Mouse (Mus musculus): ENCODE measurements around the gene Nyap2.

The Nyap2 gene

DNA sequence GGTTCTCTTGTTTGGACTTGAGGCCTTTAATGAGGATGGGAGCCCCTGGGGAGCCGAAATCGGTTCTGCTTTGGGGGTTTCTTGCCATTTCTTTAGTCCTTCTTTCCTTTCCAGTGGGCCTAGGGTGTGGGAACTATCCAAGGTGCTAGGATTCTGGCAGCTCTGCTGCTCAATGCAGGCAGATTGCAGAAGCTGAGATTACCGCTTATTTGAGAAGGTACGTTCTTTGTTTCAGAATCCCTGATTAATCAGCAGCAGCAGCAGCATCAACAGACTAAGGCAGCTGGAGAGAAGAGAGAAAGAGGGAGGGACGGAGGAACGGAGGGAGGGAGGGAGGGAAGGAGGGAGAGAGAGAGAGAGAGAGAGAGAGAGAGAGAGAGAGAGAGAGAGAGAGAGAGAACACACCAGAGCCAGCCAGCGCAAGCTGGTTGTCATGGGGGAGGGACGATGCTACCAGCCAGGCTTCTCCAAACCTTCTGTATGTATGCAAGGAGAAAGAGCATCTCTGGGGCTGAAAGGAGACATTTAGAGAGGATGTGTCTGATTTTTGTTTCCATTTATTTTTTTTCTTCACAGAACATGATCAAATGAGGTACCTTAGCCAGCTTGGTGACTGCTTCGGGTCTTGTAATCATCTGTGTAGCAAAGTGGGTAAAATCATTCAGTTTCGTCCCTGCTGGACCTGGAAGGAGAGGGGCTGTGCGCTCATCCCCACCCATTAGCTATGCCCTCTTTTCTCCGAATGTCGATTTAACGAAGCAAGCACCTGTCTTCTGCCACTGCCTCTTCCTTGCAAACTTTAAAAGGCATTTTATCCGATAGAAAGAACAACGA, at the start of gene Nyap2:
Gene Nyap2, plus strand, starts transcription at position 120 of the 834 bp plus-strand sequence.
- no peak for DNase-seq (ENCODE audit: low read depth)

DNA sequence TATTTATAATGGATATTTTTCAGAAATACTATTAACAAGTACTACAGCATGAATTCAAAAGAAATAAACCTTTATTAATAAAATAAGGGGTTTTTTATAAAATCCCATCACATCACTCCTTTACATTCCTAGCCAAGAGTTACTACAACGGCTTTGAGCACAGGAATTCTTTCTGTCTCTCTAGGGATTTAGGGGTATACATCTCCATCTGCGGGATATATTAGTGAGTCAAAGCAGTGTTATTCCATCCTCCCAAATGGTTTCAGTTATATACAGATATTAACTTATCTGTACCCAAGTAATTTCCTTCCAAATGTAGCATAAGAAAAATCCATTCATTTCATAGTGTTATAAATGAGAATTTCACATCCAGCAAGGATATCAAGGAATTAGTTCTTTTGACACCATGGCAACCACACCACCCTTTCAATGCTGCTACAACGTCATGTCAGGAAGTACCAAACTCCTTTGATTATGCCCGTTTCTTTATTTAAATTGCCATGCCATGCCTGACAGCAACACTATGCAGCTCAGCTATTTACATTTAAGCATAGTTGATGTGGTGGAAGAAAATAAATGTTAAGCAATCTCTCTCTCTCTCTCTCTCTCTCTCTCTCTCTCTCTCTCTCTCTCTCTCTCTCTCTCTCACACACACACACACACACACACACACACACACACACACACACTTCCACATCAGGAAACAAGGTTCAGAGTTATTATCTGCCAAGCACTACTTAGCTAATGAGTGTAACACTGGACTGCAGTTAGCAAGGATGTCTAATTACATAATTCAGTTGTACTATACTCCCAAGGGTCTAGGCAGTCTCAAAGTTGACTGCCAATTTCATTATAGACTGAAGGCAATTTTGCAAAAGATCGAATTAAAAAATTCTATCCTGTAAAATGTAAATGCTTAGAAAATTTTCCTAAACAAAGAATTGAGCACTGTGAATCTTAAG, 33.6 kb upstream of the Nyap2 start:
- DNase-seq (ENCODE audit: low read depth), result no peak

DNA sequence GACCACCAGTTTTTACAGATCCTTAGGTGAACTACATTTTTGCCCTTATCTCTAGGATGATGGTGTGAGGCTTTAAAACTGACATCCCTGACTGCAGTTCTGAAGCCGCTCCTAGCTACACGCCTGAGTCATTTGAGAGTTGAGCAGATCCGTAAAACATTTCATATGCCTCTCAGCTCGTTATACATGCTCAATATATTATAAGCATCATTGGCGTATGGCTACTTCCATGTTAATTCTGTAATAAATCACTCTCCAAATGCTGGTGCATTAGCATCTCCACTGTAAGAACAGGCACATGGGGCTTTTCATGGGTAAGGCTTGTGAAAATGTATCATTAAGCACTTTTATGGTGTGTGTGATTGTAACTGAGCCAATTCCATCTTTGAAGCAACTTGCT, 18.4 kb upstream of the Nyap2 start:
- DNase-seq (ENCODE audit: low read depth), result no peak

DNA sequence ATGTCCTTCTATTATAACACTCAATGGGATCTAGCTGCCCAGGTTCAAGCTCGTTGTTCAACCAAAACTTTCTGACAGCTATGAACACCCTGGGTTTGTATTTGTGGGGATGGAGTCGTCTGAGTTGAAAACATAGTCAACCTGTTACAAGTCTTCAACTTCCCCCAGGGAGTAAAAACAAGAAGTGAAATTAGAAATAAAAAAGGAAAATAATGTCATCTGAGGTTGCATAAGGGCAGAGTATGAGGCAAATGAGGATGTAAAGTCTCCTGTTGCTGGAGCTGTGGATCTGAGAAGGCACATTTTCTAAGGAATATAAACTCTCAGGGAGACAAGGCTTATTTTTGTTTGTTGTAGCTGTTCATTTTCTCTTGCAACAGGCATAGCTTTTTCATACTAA, 17.9 kb upstream of the Nyap2 start:
- no peak for DNase-seq (ENCODE audit: low read depth)

DNA sequence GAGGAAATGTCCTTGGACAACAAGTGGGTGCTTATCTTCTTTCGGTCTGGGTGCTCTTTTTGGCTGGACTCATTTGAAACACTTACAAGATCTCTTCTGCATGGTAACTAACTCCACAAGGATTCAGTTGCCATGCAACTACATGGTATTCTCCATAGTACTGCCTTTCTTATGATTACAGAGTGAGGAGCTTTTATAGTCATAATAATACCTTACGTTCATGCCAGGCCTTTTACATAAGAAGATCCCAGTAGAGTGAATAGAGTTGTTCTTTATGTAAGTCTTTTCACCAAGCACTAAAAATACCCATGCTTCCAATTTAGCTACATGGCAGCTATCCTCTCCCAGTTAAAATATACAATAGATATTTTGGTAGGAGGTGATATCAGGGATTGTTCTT, 13.9 kb upstream of the Nyap2 start:
- DNase-seq (ENCODE audit: low read depth), result no peak

DNA sequence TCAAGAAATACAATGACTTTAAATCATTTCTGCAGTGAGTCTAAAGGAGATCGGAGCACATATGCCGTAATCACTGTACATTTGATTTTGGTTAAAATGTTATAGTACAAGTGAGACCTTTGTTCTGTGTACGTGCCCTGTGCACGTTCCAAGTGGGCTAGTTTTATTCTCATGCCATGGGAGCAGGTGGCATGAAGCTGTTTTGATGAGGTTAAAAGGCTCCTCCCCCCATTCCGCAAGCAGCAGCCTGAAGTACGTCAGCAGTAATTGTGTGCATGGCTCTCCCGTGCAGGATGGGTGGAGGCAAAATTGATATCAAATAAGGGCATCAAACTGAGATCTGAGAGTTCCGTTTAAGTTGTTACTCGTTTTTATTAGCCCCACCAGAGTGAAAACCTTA, 491 bp upstream of the Nyap2 start:
- no peak for DNase-seq (ENCODE audit: low read depth)

DNA sequence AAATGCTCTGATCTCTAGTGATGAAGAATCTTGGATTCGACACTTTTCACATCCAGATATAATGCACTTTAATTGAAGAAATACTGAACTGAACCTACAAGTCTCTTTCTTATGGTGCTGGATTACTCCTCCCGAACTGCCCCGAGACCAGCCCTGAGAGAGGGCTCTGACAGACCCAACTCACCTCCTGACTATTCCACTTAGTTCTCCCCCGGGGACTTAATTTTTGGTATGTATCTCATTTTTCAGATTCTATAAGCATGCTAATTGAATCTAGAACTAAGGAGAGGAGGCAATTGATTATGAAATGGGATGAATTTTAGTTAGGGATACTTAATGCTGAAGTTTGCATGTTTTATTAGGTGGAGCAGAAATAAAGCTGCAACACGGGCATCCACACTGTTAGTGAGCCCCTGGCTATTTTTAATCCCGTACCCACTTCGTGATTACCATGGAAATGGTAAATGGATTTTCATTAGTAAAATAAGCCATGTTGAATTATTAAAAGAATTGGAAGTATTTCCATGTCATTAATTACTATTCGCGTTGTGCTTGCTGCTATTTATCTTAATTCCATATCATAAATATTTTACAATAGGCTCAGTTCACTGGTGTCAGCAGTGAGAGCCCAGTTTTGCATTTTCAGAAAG, 1.0 kb downstream of the Nyap2 start:
- no peak for DNase-seq (ENCODE audit: low read depth)

DNA sequence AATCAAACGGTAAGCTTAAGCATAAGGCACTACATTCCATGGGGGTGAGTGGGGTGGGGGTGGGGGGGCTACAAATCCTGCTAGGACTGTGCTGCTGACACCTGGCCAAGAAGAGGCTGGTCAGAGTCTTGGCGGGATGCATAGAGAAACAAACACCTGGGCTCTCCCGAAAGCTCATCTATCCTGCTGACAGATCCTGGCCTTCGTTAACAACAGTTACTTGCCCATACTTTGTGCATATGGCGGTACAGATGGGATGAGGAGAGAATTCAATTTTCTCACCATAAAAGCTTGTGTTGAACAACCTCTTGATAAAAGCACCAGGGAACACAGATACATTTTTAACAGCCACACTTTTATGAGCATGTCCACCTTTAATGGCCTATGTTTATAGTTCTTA, 10.7 kb downstream of the Nyap2 start:
- DNase-seq (ENCODE audit: low read depth), result no peak

DNA sequence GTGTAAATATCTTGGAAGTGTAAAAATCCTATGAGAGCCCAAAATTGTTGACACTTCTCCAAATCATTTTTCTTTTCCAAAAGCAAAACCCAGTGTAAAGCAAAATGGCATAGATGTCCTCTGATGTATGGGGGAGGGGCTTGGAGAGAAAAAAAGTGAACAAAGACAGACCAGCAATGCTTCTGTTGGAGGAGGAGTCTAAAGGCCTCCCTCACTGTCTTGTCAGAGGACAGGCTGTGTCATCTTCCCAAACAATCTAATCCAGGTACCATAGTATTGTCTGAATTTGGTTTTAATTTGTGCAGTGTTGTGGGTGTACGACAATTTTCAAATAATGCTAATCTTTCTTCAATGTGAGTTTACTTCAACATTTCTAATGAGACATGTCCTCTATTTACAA, 13.7 kb downstream of the Nyap2 start:
- no peak for DNase-seq (ENCODE audit: low read depth)

DNA sequence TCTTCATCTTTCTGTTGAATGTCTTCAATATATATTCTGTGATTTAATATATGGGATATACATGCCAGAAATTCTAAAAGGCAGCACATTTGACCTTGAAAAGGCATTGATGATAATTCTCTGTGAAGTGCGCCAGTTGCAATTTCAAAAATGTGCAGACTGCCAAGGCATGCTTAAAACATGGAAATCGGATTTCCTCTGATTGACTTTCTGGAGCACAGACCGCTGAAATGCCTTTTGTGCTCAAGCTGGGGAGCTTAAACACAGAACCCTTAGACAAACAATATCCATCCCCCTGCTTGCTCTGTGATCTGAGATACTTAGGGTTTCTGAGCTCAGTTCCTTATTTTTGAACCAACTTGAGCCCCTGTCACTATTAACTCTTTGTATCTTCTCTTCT, 14.2 kb downstream of the Nyap2 start:
- no peak for DNase-seq (ENCODE audit: low read depth)

DNA sequence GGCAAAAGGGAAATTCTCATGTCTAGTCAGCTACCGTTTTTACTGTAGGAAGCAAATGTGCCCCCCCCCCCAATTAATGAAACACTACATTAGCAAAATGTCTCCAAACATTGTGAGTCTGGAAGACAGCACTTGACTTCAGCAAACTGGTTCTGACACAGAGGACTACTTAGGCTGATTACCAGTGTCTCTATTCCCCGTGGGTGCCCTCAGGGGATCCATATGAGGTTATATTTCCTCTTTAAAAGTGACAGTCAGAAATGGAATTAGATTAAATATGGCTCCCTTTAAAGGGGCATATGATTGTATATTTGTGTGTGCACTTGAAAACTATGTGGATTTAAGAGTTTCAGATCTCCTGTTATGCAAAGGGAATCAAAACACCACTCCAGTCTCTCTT, 15.3 kb downstream of the Nyap2 start:
- no peak for DNase-seq (ENCODE audit: low read depth)

DNA sequence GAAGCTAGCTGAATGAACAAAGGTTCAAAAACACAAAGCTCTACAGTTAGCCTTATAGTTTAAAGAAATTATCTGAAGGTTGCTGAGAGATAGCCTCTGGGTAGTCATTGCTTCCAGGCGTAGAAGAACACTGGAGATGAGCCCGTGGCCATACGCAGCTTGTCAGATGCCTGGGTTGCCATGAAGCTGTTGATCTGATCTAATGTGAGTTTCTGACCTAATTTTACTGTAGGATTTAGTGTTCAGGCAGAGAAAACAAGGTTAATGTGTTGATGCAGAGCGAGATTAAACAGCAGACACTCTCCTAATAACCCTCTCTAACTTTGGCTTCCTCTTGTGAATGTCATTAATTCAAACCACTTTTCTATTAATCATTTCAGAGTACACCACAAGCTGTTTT, 16.1 kb downstream of the Nyap2 start:
- DNase-seq (ENCODE audit: low read depth), result no peak

DNA sequence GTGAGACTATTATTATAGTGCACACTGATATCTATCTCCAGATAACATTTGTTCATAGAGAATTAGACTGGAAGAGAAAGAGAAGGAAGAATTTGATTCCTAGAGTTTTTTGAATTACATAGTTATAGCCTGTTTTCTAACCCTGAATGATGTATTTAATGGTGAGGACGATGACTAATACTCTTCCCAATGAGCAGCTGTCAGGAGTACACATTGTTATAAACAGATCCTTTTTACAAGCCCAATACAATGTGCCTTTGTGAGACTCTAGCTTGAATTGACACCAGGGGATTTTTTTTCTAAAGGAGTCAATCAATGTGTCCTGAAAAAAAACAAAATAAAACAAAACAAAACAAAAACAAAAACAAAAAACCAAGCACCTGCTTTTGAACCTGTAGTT, 22.2 kb downstream of the Nyap2 start:
- DNase-seq (ENCODE audit: low read depth), result no peak

DNA sequence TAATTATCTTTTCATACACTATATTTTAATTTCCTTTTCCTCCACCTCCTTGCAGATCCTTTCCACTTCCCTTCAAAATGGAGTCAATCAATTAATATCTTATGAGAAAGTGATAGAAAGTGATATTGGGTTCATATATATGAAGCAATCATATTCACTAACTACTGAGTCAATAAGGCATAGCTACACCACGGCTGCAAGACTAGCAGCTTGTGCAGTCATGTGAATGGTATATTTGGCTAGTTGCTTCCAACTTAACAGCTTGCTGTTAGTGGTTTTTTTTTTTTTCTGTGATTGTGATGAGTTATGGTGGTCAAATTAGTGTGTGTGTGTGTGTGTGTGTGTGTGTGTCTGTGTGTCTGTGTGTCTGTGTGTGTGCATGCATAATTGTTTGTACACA, 25.0 kb downstream of the Nyap2 start:
- DNase-seq (ENCODE audit: low read depth), result no peak

DNA sequence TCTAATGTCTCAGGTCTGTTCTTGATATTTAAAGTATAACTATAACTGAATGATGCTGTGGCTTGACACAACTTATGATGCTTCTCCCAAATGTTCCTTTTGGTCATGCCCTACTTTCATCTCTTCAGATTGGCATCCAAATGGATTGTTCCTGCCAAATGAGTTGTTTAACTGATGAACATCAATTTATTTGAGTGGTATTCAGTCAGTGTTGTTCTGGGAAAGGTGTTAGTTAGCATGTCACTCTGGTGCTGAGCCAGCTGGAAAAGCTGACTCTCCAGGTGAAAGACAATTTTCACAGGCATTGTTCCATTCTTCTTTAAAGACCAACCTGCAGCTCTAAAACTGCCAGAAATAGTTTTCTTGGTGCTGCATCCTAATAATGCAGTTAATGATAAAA, 43.0 kb downstream of the Nyap2 start:
- no peak for DNase-seq (ENCODE audit: low read depth)

DNA sequence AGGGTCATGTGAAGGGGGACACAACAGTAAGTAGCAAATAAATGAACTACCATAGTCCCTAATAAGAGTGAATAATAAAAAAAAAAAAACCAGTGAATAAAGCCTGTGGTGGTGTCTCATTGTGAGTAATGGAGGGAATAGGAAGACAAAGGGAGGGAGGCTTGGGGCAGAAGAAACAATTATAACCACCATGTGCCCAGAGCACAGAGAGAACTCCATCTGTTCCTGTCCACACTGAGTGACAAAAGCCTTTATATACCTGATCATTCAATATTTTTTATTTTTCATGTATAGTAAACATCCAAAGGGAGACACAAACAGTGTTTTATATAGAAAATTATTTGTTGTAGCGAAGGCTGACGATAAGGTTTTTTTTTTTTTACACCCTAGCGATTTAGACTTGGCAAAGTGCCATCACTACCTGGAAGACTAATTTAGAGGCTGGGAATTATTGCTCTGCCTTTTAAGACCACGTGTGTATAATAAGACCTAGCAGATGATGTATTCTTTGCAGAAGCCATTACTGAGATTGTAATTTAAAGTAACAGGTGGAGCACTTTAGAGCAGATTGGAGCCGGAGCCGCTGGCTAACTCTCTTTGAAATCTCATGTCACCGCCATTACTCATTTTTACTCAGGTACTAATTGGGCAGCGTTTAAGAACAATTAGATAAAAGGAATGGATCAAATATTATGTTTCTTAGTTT, 55.4 kb downstream of the Nyap2 start:
- no peak for DNase-seq (ENCODE audit: low read depth)

DNA sequence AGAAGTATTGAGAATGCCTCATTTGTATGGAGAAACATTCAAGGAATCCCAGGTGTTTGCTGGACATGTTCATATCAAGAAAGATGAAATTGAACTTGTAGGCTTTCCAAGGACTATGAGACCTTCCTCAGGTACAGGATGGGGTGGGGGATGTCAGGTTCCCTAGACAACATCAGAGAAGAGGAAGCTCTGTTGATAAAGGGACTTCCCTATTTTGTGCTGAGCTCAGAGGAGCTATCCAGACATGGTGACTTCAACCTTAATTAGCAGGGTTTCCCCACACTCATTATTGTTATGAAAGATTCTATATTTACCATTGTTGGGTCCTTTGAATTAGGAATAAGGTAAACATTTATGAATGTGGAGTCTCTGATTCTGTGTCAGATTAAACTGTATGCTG, 67.1 kb downstream of the Nyap2 start:
- no peak for DNase-seq (ENCODE audit: low read depth)

DNA sequence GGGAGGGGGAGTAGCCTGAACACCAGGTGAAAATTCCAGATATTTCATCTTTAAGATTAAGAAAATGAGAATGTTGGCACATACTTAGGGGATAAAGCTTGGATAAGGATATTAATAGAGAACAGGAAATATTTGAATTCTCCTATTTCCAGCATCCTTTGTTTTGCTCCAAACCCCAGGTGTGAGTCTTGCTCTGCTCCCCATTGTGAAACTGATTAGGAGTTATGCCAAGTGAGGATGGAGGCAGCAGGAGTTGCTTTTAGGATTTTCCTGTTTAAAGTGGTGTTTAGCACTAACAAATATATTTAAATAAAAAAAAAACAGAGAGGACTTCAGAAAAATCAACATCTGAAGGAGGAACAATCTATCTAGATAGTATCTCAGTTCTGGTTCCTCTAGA, 68.8 kb downstream of the Nyap2 start:
- no peak for DNase-seq (ENCODE audit: low read depth)

DNA sequence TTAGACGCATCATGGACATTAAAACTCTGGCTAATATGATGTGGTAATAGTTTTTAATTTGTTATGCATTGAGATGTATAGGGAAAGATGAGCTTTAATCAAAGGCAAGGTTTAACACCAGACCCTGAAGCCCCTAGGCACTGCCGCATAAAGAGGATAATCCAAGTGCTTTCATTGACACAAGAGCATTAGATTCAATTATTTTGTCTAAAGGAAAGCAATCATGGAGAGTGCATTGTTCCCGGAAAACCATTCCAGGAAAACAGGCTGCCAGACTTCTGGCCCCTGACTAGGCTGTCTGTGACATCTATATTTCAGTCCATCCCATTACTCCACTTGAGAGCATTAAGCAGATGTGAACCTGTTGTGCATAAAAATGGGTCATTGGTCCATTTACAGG, 92.5 kb downstream of the Nyap2 start:
- DNase-seq (ENCODE audit: low read depth), result no peak

DNA sequence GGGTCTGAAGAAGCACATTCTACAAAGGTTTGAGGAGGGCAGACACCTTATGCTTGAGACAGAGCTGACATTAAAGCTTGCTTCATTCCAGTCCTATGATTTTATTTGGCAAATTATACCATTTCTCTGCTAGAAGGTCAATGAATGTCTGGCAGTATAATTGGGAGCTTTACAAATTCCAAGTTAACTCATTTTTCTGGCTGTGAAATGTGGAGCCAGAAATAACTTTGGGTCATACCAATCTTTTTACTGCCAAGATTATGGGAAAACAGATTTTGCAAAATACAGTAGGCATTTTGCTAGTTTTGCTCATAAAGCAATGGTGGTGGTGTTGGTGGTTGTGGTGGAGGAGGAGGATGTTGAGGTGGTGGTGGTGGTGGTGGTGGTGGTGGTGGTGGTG, 96.0 kb downstream of the Nyap2 start:
- no peak for DNase-seq (ENCODE audit: low read depth)

DNA sequence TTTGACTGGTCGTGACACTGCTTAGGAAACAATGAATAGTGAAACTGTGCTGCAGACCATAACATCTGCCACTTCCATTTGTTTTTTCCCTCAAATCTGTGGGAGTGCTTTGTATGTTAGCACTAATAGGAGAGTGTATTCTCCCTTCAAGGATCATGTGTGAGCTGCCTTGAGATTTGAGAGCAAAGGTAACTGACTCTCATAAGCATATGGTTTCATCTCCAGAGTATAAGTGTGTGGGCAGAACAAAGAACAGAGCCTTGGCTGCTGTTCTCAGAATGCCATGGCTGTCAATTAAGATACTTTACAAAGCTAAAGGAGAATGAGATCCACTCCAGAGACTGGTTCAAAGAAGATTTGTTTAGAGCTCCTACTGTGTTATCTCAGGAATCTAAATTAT, 96.6 kb downstream of the Nyap2 start:
- DNase-seq (ENCODE audit: low read depth), result no peak

DNA sequence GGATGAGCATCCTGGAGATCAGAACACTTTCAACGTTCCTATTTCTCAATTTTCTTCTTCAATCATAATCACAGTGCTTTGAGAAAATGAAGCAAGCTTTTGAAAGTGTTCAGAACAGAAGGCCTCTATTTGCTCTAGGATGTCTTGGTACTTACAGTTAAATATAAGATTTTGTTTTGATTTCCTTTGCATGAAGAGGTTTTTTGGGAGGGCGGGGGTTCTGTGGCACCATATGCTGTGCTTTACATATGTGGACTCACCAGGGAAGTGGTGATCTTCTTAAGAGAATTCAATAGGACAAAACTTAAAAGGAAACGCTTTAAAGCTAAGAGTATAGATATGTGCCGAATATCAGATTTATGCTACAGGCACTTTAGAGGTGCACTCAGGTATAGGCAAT, 103.0 kb downstream of the Nyap2 start:
- DNase-seq (ENCODE audit: low read depth), result no peak

Data from induced T-regulatory cell, adult 2 months (primary cell).